Mouse (Mus musculus) macrophage (primary cell): ENCODE measurements around the gene Ptpn11. TPM values are rescaled to one million over a fixed set of nuclear protein-coding genes. Genes with fewer than 3 reads are reported as not detected.
"Not testable (repeated sequence)": the region's sequence is repeated elsewhere in the genome, so short reads cannot be mapped to it uniquely, and the experiment has no call there.

ENCODE experiments used
- H3K27ac ChIP-seq: fragments of 350-480 bp; formaldehyde crosslinking; 2 replicates; pipeline ENCODE4 v1.9.0; 2021
- H3K36me3 ChIP-seq: fragments of 350-480 bp; formaldehyde crosslinking; 2 replicates; pipeline ENCODE4 v1.9.0; 2021; ENCODE audit errors: inconsistent target
- H3K4me3 ChIP-seq: fragments of 350-480 bp; formaldehyde crosslinking; 2 replicates; pipeline ENCODE4 v1.9.0; 2021; ENCODE audit errors: inconsistent target
- H3K79me2 ChIP-seq: fragments of 350-480 bp; formaldehyde crosslinking; 2 replicates; pipeline ENCODE4 v1.9.0; 2021; ENCODE audit errors: inconsistent target
- WGBS: methylation state at CpG from one replicate; pipeline ENCODE4 v1.1.7; 2026; ENCODE audit warnings: inconsistent platforms; ENCODE audit not compliant: missing documents; 5-methylcytosine and 5-hydroxymethylcytosine counted together
- polyA plus RNA-seq: library from polyadenylated mRNA; stranded (reverse); fragments of 250-400 nt; gene quantifications from 3 replicates; pipeline ENCODE4 v1.2.4, GENCODE M21; 2018; ENCODE audit warnings: inconsistent platforms

Gene Ptpn11
- polyA plus RNA-seq, 1 experiment from 2014 or later: 36.3 TPM

GRCm38 (mm10) chr5:121220732-121221301 is 29.6 kb upstream of the Ptpn11 start:
- peaks cover 50% of the 10 kb centered on the region for H3K79me2 ChIP-seq
- WGBS: 0% methylated on average over 16 of the region's 38 CpGs
- no peaks in the 10 kb centered on the region for H3K36me3 ChIP-seq
- H3K27ac ChIP-seq: no peak overlapping the region
- peak overlapping the region; percentile 44 for H3K4me3 ChIP-seq

DNA sequence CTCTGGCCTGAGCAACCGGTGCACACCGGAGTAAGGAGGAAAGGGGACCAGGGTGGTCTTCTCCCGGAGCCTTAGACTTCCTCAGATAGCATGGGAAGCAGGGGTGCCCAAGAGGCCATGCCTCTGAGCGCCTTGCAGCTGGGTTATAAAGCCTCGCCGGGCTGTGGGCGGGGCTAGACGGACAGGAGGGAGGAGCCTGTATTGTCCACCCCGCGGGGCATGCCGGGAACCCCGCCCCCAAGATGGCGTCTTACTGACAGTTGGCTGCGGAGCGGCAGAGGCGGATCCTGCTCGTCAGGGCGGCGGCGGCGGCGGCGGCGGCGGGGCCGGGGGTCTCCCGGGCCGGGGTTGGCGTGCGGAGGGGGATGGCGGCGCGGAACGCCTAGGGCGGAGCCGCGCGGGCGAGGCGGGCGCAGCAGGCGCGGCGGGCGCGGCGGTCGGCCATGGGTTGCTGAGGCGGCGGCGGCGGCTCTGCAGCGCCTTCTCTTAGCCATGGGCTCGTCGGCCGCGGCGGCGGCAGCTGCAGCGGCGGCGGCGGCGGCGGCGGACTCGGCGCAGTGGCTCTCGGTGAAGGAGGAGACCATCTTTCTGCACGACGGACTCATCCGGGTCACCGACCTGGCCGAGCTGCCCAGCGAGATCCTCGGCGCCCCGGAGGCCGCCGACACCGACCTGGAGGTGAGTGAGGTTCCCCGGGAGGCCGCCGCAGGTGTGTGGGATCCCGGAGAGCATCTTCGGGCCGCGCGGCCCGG is 29.0 kb upstream of the Ptpn11 start, which contains the start of gene Hectd4:
TSS of gene Hectd4 (plus strand) at position 240 of the 752 bp plus-strand sequence.
- H3K27ac ChIP-seq: no peak within 1 kb of the TSS
- H3K36me3 ChIP-seq: no peaks in the 10 kb centered on the region
- peaks cover 43% of the 10 kb centered on the region for H3K79me2 ChIP-seq
- H3K4me3 ChIP-seq: peak within 1 kb of the TSS; percentile 44
- WGBS: 1% methylated on average over 80 of the region's 90 CpGs

DNA sequence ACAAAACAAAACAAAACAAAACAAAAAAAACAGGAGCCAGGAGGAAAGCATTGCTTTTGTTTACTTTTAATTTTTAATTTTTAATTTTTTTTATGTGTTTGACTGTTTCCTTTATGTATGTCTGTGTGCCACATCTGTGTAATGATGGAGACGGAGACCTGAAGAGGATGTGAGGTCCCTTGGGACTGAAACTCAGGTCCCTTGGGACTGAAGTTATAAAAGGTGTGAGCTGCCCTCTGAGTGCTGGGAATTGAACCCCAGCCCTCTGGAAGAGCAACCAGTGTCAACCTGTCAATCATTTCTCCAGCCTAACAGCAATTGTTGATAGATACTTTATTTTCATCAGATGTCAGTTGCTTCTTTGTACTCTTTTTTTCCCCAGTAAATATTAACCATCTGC is 28.0 kb upstream of the Ptpn11 start:
- no peak overlapping the region for H3K4me3 ChIP-seq
- 100% methylated on average over 1 of the region's 1 CpGs for WGBS
- peaks cover 35% of the 10 kb centered on the region for H3K79me2 ChIP-seq
- H3K36me3 ChIP-seq: no peaks in the 10 kb centered on the region
- no peak overlapping the region for H3K27ac ChIP-seq

DNA sequence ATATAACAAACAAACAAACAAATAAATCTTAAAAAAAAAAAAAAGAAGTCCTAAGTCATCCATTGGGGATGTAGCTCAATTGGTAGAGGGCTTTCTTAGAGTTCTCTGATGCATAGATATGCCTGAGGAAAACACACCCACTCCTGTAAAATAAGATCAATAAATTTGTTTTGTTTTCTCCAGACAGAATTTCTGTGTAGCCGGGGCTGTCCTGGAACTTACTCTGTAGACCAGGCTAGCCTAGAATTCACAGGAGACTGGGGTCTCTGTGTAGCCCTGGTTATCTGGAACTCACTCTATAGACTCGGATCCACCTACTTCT is 26.1 kb upstream of the Ptpn11 start:
- peaks cover 16% of the 10 kb centered on the region for H3K79me2 ChIP-seq
- no peak overlapping the region for H3K4me3 ChIP-seq
- WGBS: 100% methylated on average over 2 of the region's 2 CpGs
- peaks cover 6% of the 10 kb centered on the region for H3K36me3 ChIP-seq
- no peak overlapping the region for H3K27ac ChIP-seq

GRCm38 (mm10) chr5:121216584-121217312 is 25.6 kb upstream of the Ptpn11 start:
- not testable (repeated sequence) for H3K4me3 ChIP-seq

GRCm38 (mm10) chr5:121216126-121216446 is 24.9 kb upstream of the Ptpn11 start:
- 56% methylated on average over 12 of the region's 12 CpGs for WGBS
- H3K4me3 ChIP-seq: no peak overlapping the region

More at GRCm38 (mm10) chr5:121216584-121217312, 25.6 kb upstream of the Ptpn11 start:
- H3K79me2 ChIP-seq: peaks cover 11% of the 10 kb centered on the region
- 94% methylated on average over 8 of the region's 9 CpGs for WGBS
- not testable (repeated sequence) for H3K27ac ChIP-seq
- H3K36me3 ChIP-seq: peaks cover 12% of the 10 kb centered on the region

DNA sequence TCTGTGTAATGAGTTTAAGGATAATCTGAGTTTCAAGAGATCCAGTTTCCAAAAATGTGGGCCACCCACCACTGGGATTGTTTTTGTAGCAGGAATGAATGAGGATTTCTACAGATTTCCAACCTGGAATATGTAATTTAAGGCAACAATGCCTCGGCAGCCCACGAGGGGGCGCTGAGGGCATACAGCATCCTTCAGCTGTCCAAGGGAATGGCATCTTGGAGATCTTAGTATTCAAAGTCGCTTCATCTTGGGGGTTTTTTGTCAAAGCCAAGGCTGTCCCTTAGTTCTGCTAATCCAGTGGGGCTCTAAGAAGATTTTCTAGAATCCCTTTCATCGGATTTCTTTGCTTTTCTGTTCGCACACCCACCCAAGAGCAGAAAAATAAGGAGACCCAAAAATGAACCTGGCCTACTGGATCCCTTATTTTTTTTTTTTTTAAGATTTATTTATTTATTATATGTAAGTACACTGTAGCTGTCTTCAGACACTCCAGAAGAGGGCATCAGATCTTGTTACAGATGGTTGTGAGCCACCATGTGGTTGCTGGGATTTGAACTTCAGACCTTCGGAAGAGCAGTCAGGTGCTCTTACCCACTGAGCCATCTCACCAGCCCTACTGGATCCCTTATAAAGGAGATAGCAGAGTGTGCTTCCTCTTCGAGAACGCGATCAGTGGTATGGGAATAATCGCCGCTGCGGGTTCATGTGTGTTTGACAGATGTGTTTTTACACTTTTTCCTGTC is 24.4 kb upstream of the Ptpn11 start:
- peaks cover 21% of the 10 kb centered on the region for H3K36me3 ChIP-seq
- 48% methylated on average over 13 of the region's 13 CpGs for WGBS
- H3K27ac ChIP-seq: no peak overlapping the region
- no peak overlapping the region for H3K4me3 ChIP-seq
- H3K79me2 ChIP-seq: no peaks in the 10 kb centered on the region

More at GRCm38 (mm10) chr5:121216126-121216446, 24.9 kb upstream of the Ptpn11 start:
- peaks cover 5% of the 10 kb centered on the region for H3K79me2 ChIP-seq
- H3K27ac ChIP-seq: no peak overlapping the region
- peaks cover 17% of the 10 kb centered on the region for H3K36me3 ChIP-seq

DNA sequence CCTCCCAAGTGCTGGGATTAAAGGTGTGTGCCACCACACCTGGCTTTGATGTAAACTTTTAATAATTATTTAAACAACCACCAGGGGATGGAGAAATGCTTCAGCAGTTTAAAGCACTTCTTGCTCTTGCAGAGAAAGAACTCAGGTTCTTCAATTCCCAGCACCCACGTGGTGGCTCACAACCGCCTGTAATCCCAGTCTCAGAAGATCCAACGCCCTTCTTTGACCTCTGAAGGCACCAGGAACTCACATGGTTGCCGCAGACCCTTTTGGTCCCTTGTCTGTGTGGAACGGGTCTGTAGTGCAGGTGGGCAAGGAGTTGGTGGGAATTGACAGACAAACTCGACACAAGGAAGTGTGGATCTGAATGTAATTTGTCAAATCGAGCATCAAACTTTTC is 23.5 kb upstream of the Ptpn11 start:
- Histone ChIP-seq H3K4me3 (no peak overlapping the region), H3K27ac (no peak overlapping the region), H3K36me3 (peaks cover 26% of the 10 kb centered on the region), H3K79me2 (no peaks in the 10 kb centered on the region)
- 29% methylated on average over 6 of the region's 7 CpGs for WGBS

DNA sequence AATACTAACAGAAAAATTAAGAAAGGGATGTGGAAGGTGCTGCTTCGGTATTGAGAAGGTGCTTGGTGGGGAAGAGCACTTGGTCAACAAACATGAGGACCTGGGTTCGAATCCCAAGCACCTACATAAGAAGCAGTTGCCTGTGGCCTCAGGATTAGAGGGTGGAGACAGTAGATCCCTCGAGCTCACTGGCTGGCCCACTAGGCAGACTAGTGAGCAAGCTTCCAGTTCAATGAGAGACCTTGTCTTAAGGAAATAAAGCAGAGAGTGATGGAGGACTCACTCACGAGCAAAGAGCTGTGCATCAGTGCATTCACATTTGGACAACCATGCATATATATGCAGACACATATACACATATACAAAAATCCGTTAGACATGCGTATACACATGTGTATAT is 20.9 kb upstream of the Ptpn11 start:
- WGBS: 94% methylated on average over 6 of the region's 6 CpGs
- no peak overlapping the region for H3K4me3 ChIP-seq
- no peak overlapping the region for H3K27ac ChIP-seq
- H3K36me3 ChIP-seq: peaks cover 52% of the 10 kb centered on the region
- H3K79me2 ChIP-seq: peaks cover 9% of the 10 kb centered on the region; the same call in 1 of the 2 replicates

DNA sequence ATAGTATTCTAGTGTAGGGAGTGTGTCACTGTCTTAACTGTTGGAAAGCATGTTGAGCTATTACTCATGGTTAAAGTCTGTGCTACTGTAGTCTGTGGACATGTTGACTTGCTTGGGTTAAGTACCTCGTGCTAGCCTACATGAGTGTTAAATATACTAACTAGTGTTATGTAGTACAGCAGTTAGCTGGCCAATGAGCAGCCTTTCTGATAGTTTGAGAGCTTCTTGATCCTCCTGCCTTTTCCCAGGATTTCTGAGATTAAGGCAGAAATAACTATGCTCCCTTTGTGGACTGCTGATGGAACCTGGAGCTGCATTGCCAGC is 19.4 kb upstream of the Ptpn11 start:
- peaks cover 68% of the 10 kb centered on the region for H3K36me3 ChIP-seq
- H3K4me3 ChIP-seq: no peak overlapping the region
- H3K79me2 ChIP-seq: peaks cover 24% of the 10 kb centered on the region
- 100% methylated on average over 1 of the region's 1 CpGs for WGBS
- H3K27ac ChIP-seq: no peak overlapping the region

GRCm38 (mm10) chr5:121209755-121210600 is 18.8 kb upstream of the Ptpn11 start:
- Histone ChIP-seq H3K79me2 (peaks cover 30% of the 10 kb centered on the region), H3K4me3 (no peak overlapping the region), H3K27ac (no peak overlapping the region), H3K36me3 (peaks cover 68% of the 10 kb centered on the region)
- WGBS: 94% methylated on average over 6 of the region's 9 CpGs

GRCm38 (mm10) chr5:121206984-121207383 is 15.8 kb upstream of the Ptpn11 start:
- H3K36me3 ChIP-seq: peaks cover 59% of the 10 kb centered on the region
- H3K79me2 ChIP-seq: peaks cover 37% of the 10 kb centered on the region
- H3K27ac ChIP-seq: no peak overlapping the region
- no peak overlapping the region for H3K4me3 ChIP-seq
- 82% methylated on average over 3 of the region's 3 CpGs for WGBS

GRCm38 (mm10) chr5:121206540-121206939 is 15.3 kb upstream of the Ptpn11 start:
- Histone ChIP-seq H3K79me2 (peaks cover 37% of the 10 kb centered on the region), H3K4me3 (no peak overlapping the region), H3K36me3 (peaks cover 54% of the 10 kb centered on the region), H3K27ac (no peak overlapping the region)
- 77% methylated on average over 9 of the region's 9 CpGs for WGBS
